Mouse (Mus musculus): ENCODE data around the gene Myo9b.
"Not testable (repeated sequence)": the region's sequence is repeated elsewhere in the genome, so short reads cannot be mapped to it uniquely, and the experiment has no call there.

Myo9b gene

GRCm38 (mm10) chr8:71296784-71297183 lies 24.3 kb downstream of the Myo9b start:
- no peak for DNase-seq (ENCODE audit: low read depth, low spot score)

GRCm38 (mm10) chr8:71297439-71297838 lies 24.9 kb downstream of the Myo9b start:
- no peak for DNase-seq (ENCODE audit: low read depth, low spot score)

- DNase-seq (ENCODE audit: low read depth, low spot score), result no peak
These were observed 27.2 kb downstream of the Myo9b start for GRCm38 (mm10) chr8:71299716-71300115.

- DNase-seq (ENCODE audit: low read depth, low spot score), result no peak
These were observed 30.3 kb downstream of the Myo9b start for GRCm38 (mm10) chr8:71302788-71303187.

GRCm38 (mm10) chr8:71303632-71304031 lies 31.1 kb downstream of the Myo9b start:
- DNase-seq (ENCODE audit: low read depth, low spot score), result peak; percentile 56

GRCm38 (mm10) chr8:71305988-71306387 lies 33.5 kb downstream of the Myo9b start:
- no peak for DNase-seq (ENCODE audit: low read depth, low spot score)

- no peak for DNase-seq (ENCODE audit: low read depth, low spot score)
These were observed 34.9 kb downstream of the Myo9b start for GRCm38 (mm10) chr8:71307371-71307770.

GRCm38 (mm10) chr8:71307913-71308312 lies 35.4 kb downstream of the Myo9b start:
- DNase-seq (ENCODE audit: low read depth, low spot score), result no peak

GRCm38 (mm10) chr8:71310446-71310845 lies 37.9 kb downstream of the Myo9b start:
- DNase-seq (ENCODE audit: low read depth, low spot score), result peak; percentile 90

GRCm38 (mm10) chr8:71312700-71313099 lies 40.2 kb downstream of the Myo9b start:
- peak; percentile 88 for DNase-seq (ENCODE audit: low read depth, low spot score)

- DNase-seq (ENCODE audit: low read depth, low spot score), result no peak
These were observed 41.4 kb downstream of the Myo9b start for GRCm38 (mm10) chr8:71313951-71314350.

- DNase-seq (ENCODE audit: low read depth, low spot score), result no peak
These were observed 43.5 kb downstream of the Myo9b start for GRCm38 (mm10) chr8:71315972-71316371.

- DNase-seq (ENCODE audit: low read depth, low spot score), result no peak
These were observed 44.0 kb downstream of the Myo9b start for GRCm38 (mm10) chr8:71316486-71317031.

GRCm38 (mm10) chr8:71318610-71319009 lies 46.1 kb downstream of the Myo9b start:
- DNase-seq (ENCODE audit: low read depth, low spot score), result not testable (repeated sequence)

- not testable (repeated sequence) for DNase-seq (ENCODE audit: low read depth, low spot score)
These were observed 47.2 kb downstream of the Myo9b start for GRCm38 (mm10) chr8:71319760-71320159.

- no peak for DNase-seq (ENCODE audit: low read depth, low spot score)
These were observed 50.4 kb downstream of the Myo9b start for GRCm38 (mm10) chr8:71322939-71323338.

- peak; percentile 64 for DNase-seq (ENCODE audit: low read depth, low spot score)
These were observed 52.3 kb downstream of the Myo9b start for GRCm38 (mm10) chr8:71324848-71325247.

GRCm38 (mm10) chr8:71337834-71338233 lies 65.3 kb downstream of the Myo9b start:
- not testable (repeated sequence) for DNase-seq (ENCODE audit: low read depth, low spot score)

GRCm38 (mm10) chr8:71340625-71341024 lies 68.1 kb downstream of the Myo9b start:
- DNase-seq (ENCODE audit: low read depth, low spot score), result peak; percentile 73

- peak; percentile 74 for DNase-seq (ENCODE audit: low read depth, low spot score)
These were observed 74.1 kb downstream of the Myo9b start for GRCm38 (mm10) chr8:71346581-71346980.

GRCm38 (mm10) chr8:71351117-71351516 lies 78.6 kb downstream of the Myo9b start:
- DNase-seq (ENCODE audit: low read depth, low spot score), result peak; percentile 50

- peak; percentile 53 for DNase-seq (ENCODE audit: low read depth, low spot score)
These were observed 79.0 kb downstream of the Myo9b start for GRCm38 (mm10) chr8:71351520-71351919.

- no peak for DNase-seq (ENCODE audit: low read depth, low spot score)
These were observed 85.5 kb downstream of the Myo9b start for GRCm38 (mm10) chr8:71358026-71358425.

Measured in 3T3-L1 (cell line).